Mouse (Mus musculus): ENCODE data around the gene Mras.

Gene Mras

GRCm38 (mm10) chr9:99437031-99437764 lies at the start of gene Mras:
TSS of gene Mras (minus strand) at chr9:99437381.
- DNase-seq, result no peak

- no peak for DNase-seq
Observed at GRCm38 (mm10) chr9:99485144-99485543, 48.0 kb upstream of the Mras start.

- no peak for DNase-seq
Observed at GRCm38 (mm10) chr9:99484632-99485031, 47.5 kb upstream of the Mras start.

- no peak for DNase-seq
Observed at GRCm38 (mm10) chr9:99483191-99483590, 46.0 kb upstream of the Mras start.

- no peak for DNase-seq
Observed at GRCm38 (mm10) chr9:99480764-99481163, 43.6 kb upstream of the Mras start.

- DNase-seq, result no peak
Observed at GRCm38 (mm10) chr9:99479181-99479711, 42.1 kb upstream of the Mras start.

GRCm38 (mm10) chr9:99471334-99471733 lies 34.2 kb upstream of the Mras start:
- DNase-seq, result no peak

GRCm38 (mm10) chr9:99470347-99471092 lies 33.3 kb upstream of the Mras start:
- no peak for DNase-seq

GRCm38 (mm10) chr9:99469681-99470273 lies 32.6 kb upstream of the Mras start:
- peak; percentile 34 to 39 for DNase-seq

- no peak for DNase-seq
Observed at GRCm38 (mm10) chr9:99468572-99468971, 31.4 kb upstream of the Mras start.

GRCm38 (mm10) chr9:99464876-99465275 lies 27.7 kb upstream of the Mras start:
- no peak for DNase-seq

- DNase-seq, result no peak
Observed at GRCm38 (mm10) chr9:99459730-99460129, 22.5 kb upstream of the Mras start.

- DNase-seq, result peak; percentile 78 to 81
Observed at GRCm38 (mm10) chr9:99458529-99459208, 21.5 kb upstream of the Mras start.

- DNase-seq, result no peak
Observed at GRCm38 (mm10) chr9:99454211-99454610, 17.0 kb upstream of the Mras start.

GRCm38 (mm10) chr9:99451161-99451560 lies 14.0 kb upstream of the Mras start, which contains the start of gene Nme9:
TSS of gene Nme9 (plus strand) at chr9:99451475.
- peak; percentile 57 to 72 for DNase-seq

- DNase-seq, result peak in 1 of 2 experiments; percentile 50
Observed at GRCm38 (mm10) chr9:99449886-99450647, 12.9 kb upstream of the Mras start.

GRCm38 (mm10) chr9:99447323-99447722 lies 10.1 kb upstream of the Mras start:
- DNase-seq, result no peak

GRCm38 (mm10) chr9:99446259-99446658 lies 9.1 kb upstream of the Mras start:
- DNase-seq, result no peak

GRCm38 (mm10) chr9:99444590-99445178 lies 7.5 kb upstream of the Mras start:
- peak; percentile 44 to 52 for DNase-seq

GRCm38 (mm10) chr9:99441647-99442433 lies 4.7 kb upstream of the Mras start:
- DNase-seq, result no peak

- DNase-seq, result no peak
Observed at GRCm38 (mm10) chr9:99440941-99441340, 3.8 kb upstream of the Mras start.

Data from kidney, postnatal 4 days (tissue).